Mouse (Mus musculus): ENCODE results near the gene Cep57l1.

Cep57l1 gene

GRCm38 (mm10) chr10:41675842-41676571, 133.7 kb downstream of the Cep57l1 start:
- DNase-seq (ENCODE audit: low spot score in 2 of 2), result no peak

- no peak for DNase-seq (ENCODE audit: low spot score in 2 of 2)
Measured at GRCm38 (mm10) chr10:41675243-41675642, 134.4 kb downstream of the Cep57l1 start.

- DNase-seq (ENCODE audit: low spot score in 2 of 2), result no peak
Measured at GRCm38 (mm10) chr10:41674362-41674761, 135.3 kb downstream of the Cep57l1 start.

GRCm38 (mm10) chr10:41670196-41670595, 139.5 kb downstream of the Cep57l1 start:
- DNase-seq (ENCODE audit: low spot score in 2 of 2), result no peak
